Mouse (Mus musculus) effector memory CD4-positive, alpha-beta T cell, adult 7 months (primary cell): Measurements from ENCODE around the gene Olfr948. TPM values are rescaled to one million over a fixed set of nuclear protein-coding genes. Genes with fewer than 3 reads are reported as not detected.

Source experiments
- polyA plus RNA-seq: library from polyadenylated mRNA; unstranded; fragments of 100-300 nt; shearing (Covaris generic); gene quantifications from one replicate; pipeline ENCODE4 v1.2.1, GENCODE M21; 2017

Gene Olfr948
- 0.24 TPM for polyA plus RNA-seq

DNA sequence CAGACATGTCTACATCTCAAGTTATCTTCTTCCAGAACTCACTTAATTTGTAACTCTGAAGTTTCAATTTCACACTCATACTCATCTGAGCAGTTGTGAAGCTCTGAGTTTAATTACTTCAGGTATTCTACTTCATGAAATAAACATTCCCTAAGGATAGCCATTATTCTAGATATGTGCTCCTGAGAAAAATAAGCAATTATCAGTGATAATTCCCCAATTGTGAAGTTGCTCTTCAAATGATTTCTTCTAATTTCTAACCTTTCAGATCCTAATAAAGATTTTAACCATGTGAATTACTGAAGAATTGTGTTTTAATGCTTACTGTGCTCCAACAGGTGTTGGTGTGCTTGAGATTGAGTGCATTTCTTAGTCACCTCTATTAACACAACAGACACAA lies at the start of gene Olfr948:
Gene Olfr948 (minus strand): TSS at position 101 of the 400 bp plus-strand sequence.

DNA sequence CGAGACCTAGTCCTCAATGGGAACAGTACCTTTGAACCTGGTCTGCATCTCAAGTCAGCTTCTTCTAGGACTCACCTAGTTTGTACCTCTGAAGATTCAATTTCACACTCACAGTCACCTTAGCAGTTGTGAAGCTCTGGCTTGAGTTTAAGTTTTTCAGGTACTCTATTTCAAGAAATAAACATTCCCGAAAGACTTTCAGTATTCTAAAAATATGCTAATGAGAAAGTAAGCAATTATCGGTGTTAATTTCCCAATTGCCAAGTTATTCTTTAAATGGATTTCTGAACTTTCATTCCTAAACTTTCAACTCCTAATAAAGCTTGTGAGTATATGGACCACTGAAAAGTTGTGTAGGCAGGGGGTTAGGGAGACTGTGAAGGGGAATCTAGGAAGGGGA lies 49.1 kb downstream of the Olfr948 start, which contains the start of gene Olfr945:
Gene Olfr945 (minus strand): TSS at position 101 of the 400 bp plus-strand sequence.

Other genes starting within 250 kb of the Olfr948 start
- not detected for gene Olfr938, start 247.2 kb downstream of the Olfr948 start, polyA plus RNA-seq
- gene Olfr27, start 197.9 kb downstream of the Olfr948 start, polyA plus RNA-seq = not detected
- 0.13 TPM for gene Olfr943, start 159.7 kb downstream of the Olfr948 start, polyA plus RNA-seq
- 0.41 TPM for gene Olfr944, start 124.1 kb downstream of the Olfr948 start, polyA plus RNA-seq
- not detected for gene Olfr1537, start 76.1 kb downstream of the Olfr948 start, polyA plus RNA-seq
- not detected for gene Olfr945, start 49.2 kb downstream of the Olfr948 start, polyA plus RNA-seq
- not detected for gene Olfr951, start 61.4 kb upstream of the Olfr948 start, polyA plus RNA-seq
- gene Olfr952, start 101.1 kb upstream of the Olfr948 start, polyA plus RNA-seq = not detected
- not detected for gene Olfr954, start 130.7 kb upstream of the Olfr948 start, polyA plus RNA-seq
- not detected for gene Olfr955, start 145.9 kb upstream of the Olfr948 start, polyA plus RNA-seq
- not detected for gene Olfr44, start 167.9 kb upstream of the Olfr948 start, polyA plus RNA-seq
- not detected for gene Olfr957, start 189.8 kb upstream of the Olfr948 start, polyA plus RNA-seq
- gene Olfr958, start 228.0 kb upstream of the Olfr948 start, polyA plus RNA-seq = 0.27 TPM
- gene Olfr959, start 249.5 kb upstream of the Olfr948 start, polyA plus RNA-seq = not detected